Mouse (Mus musculus): ENCODE measurements around the gene Mybbp1a. TPM values are rescaled to one million over a fixed set of nuclear protein-coding genes. Genes with fewer than 3 reads are reported as not detected.
A peak's percentile ranks its signal among the peaks of the same experiment; 100 is the strongest.

Gene Mybbp1a
- polyA plus RNA-seq, 1 experiment: 52.5 TPM

DNA sequence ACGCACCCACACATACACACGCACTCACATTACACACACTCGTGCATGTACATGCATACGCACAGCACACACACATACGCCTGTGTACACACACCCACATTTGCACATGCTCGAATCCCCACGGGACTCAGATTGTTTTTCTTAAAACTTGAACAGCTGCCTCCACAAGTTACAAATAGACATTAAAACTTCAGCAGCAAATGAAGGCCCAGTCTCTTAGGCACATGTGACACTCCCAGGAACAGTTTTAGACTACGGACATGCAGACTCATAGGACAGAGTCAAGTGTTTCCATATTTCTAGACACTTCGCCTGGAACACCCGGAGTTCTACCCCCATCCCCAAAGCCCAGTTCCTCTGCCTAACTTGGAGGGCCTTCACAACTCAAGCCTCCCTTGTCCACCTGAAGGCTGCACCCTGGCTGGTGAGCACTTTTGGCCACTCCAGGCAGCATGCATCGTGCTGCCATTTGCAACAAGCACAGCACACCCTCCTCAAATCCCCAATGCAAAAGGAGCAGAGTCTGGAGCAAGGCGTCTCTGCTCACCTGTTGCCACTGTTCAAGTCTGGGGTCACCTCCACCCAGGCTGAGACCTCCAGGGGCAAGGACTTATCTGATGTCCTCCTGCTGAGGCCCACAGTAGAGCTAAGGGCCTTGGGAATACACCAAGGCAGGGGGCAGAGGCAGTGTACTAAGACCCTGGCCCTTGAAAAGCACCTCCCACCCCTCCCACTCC, 31.3 kb upstream of the Mybbp1a start:
- Histone ChIP-seq H3K27ac (ENCODE audit: insufficient read depth, low read length) (no peak overlapping the region), H3K4me3 (replicated peaks; ENCODE audit: insufficient read depth, low read depth, low read length) (no peak overlapping the region), H3K27me3 (ENCODE audit: control insufficient read depth, insufficient read depth, low read length) (no peaks in the 10 kb centered on the region; the same call in 1 of the 2 replicates), H3K4me1 (ENCODE audit: control insufficient read depth, insufficient read depth, low read length) (no peaks in the 10 kb centered on the region; the same call in 1 of the 2 replicates)
- WGBS: 85% methylated on average over 12 of the region's 12 CpGs
- DNase-seq: no peak
- TF ChIP-seq POLR2A (IDR thresholded peaks at IDR 0.05; ENCODE audit: borderline replicate concordance, insufficient read depth, low read length) (no peak), CTCF (IDR thresholded peaks at IDR 0.05; ENCODE audit: borderline replicate concordance, insufficient read depth, low read depth, low read length) (no peak)

DNA sequence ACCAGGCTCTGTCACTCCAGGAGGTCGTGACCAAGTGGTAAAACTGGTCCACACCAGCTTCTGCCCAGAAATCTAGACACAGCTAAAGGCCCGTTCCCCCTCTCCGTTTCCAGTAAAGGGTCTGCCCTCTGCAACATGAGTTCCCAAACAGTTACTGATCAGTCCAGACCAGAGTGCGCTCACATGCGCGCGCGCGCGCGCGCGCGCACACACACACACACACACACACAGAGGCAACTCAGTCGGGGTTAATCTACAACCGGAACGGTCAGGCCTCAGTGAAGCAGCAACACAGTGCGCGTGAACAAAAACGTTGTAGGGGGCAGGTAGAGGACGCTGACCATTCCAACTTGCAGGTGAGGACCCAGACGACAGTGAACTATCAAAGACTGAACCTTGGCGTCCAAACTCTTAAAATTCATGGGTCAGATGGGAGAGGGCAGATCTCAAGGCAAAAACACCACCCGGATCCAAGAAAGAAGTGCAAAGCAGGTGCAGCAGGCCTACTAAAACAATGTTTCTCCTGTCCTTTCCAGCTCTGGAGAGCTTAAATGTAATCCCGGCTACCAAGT, 30.5 kb upstream of the Mybbp1a start:
- TF ChIP-seq POLR2A (IDR thresholded peaks at IDR 0.05; ENCODE audit: borderline replicate concordance, insufficient read depth, low read length): no peak
- TF ChIP-seq CTCF (IDR thresholded peaks at IDR 0.05; ENCODE audit: borderline replicate concordance, insufficient read depth, low read depth, low read length): no peak
- no peaks in the 10 kb centered on the region; the same call in 1 of the 2 replicates for H3K4me1 ChIP-seq (ENCODE audit: control insufficient read depth, insufficient read depth, low read length)
- no peak for DNase-seq
- no peak overlapping the region for H3K4me3 ChIP-seq (replicated peaks; ENCODE audit: insufficient read depth, low read depth, low read length)
- H3K27me3 ChIP-seq (ENCODE audit: control insufficient read depth, insufficient read depth, low read length): no peaks in the 10 kb centered on the region; the same call in 1 of the 2 replicates
- no peak overlapping the region for H3K27ac ChIP-seq (ENCODE audit: insufficient read depth, low read length)
- 4% methylated on average over 25 of the region's 25 CpGs for WGBS

DNA sequence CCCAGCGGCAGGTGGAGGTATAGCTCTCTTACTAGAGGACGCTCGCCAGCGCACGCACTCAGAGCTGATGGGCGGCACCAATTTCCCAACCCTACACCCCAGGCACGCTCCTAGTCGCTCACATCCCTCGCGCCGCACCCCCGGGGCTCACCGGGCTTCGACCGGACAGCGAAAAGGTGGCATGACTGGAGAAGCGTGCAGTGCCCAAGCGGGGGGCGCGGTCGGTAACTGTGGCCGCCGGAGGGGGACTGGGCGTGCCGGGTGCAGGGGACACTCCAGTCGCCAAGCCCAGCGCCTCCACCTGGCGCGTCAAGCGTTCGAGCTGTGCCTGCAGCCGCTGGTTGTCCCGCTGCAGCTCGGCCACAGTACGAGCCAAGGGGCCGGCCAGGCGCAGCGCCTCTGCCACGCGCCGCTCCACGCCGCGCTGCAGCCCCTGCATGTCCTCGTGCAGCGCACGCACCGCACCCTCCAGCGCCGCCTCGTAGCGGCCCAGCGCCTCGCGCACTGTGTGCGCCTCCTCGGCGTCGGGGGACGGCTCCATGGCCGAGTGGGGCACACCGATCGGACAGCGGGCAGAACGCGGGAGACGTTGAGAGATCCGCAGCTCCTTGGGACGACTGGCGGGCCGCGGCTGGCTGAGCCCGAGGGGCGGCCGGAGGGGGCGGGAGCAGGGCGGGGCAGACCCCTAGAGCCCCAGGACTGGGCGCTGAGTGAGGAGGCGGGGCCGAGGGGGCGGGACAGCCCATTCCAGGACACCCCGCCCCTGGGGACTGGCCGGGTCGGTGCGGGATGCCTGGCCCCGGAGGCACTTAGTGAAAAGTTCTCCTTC, 29.8 kb upstream of the Mybbp1a start, which contains the start of gene Smtnl2:
Smtnl2 (minus strand) TSS at position 621 of the 829 bp plus-strand sequence.
- Histone ChIP-seq H3K27ac (ENCODE audit: insufficient read depth, low read length) (no peak within 1 kb of the TSS), H3K4me3 (replicated peaks; ENCODE audit: insufficient read depth, low read depth, low read length) (peak within 1 kb of the TSS; percentile 23), H3K27me3 (ENCODE audit: control insufficient read depth, insufficient read depth, low read length) (no peaks in the 10 kb centered on the region; the same call in 1 of the 2 replicates), H3K4me1 (ENCODE audit: control insufficient read depth, insufficient read depth, low read length) (no peaks in the 10 kb centered on the region; the same call in 1 of the 2 replicates)
- TF ChIP-seq CTCF (IDR thresholded peaks at IDR 0.05; ENCODE audit: borderline replicate concordance, insufficient read depth, low read depth, low read length) (no peak), POLR2A (IDR thresholded peaks at IDR 0.05; ENCODE audit: borderline replicate concordance, insufficient read depth, low read length) (no peak)
- WGBS: under 1% methylated on average over 86 of the region's 86 CpGs
- peak in 1 of 2 experiments; percentile 25 for DNase-seq

DNA sequence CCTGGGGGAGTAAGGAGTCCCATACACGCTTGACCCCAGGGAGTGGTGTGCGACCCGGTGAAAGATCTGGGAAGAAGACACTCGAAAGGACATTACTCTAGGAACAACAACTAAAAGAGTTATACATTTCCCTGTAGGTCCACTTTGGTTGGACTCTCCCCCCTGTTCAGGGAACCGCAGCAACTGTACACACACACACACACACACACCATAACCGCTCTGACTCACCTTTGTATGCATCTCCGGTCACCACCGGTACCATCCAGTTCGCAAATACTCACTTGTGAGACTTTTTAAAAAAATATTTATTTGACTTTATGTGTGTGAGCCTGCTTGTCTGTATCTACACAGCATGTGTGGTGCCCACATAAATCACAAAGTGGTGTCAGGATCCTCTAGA, 29.2 kb upstream of the Mybbp1a start:
- TF ChIP-seq POLR2A (IDR thresholded peaks at IDR 0.05; ENCODE audit: borderline replicate concordance, insufficient read depth, low read length) (no peak), CTCF (IDR thresholded peaks at IDR 0.05; ENCODE audit: borderline replicate concordance, insufficient read depth, low read depth, low read length) (no peak)
- no peak overlapping the region for H3K4me3 ChIP-seq (replicated peaks; ENCODE audit: insufficient read depth, low read depth, low read length)
- H3K27me3 ChIP-seq (ENCODE audit: control insufficient read depth, insufficient read depth, low read length): no peaks in the 10 kb centered on the region; the same call in 1 of the 2 replicates
- WGBS: 50% methylated on average over 9 of the region's 9 CpGs
- no peak for DNase-seq
- H3K27ac ChIP-seq (ENCODE audit: insufficient read depth, low read length): no peak overlapping the region
- H3K4me1 ChIP-seq (ENCODE audit: control insufficient read depth, insufficient read depth, low read length): no peaks in the 10 kb centered on the region; the same call in 1 of the 2 replicates

DNA sequence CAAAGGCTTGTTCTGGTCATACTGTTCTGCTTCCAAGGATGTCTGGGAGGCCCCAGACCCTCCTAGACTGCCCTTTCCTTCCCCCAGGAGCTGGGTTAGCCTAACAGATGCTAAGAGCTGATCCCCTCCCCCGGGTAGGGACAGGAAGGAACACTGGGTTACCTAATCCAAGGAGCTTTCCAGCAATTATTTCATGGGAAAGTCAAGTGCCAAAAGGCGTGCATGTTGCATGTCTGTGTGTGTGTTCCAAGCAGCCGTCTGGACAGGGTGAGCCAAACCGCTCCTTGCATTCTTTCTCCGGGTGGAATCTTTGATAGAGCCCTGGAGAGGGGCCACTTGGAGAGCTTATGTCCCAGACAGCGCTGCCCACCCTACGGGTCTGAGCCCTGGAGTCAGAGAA, 28.1 kb upstream of the Mybbp1a start:
- Histone ChIP-seq H3K4me1 (ENCODE audit: control insufficient read depth, insufficient read depth, low read length) (no peaks in the 10 kb centered on the region; the same call in 1 of the 2 replicates), H3K27ac (ENCODE audit: insufficient read depth, low read length) (no peak overlapping the region), H3K27me3 (ENCODE audit: control insufficient read depth, insufficient read depth, low read length) (no peaks in the 10 kb centered on the region; the same call in 1 of the 2 replicates), H3K4me3 (replicated peaks; ENCODE audit: insufficient read depth, low read depth, low read length) (no peak overlapping the region)
- no peak for TF ChIP-seq POLR2A (IDR thresholded peaks at IDR 0.05; ENCODE audit: borderline replicate concordance, insufficient read depth, low read length)
- no peak for TF ChIP-seq CTCF (IDR thresholded peaks at IDR 0.05; ENCODE audit: borderline replicate concordance, insufficient read depth, low read depth, low read length)
- DNase-seq: no peak
- 47% methylated on average over 7 of the region's 7 CpGs for WGBS

DNA sequence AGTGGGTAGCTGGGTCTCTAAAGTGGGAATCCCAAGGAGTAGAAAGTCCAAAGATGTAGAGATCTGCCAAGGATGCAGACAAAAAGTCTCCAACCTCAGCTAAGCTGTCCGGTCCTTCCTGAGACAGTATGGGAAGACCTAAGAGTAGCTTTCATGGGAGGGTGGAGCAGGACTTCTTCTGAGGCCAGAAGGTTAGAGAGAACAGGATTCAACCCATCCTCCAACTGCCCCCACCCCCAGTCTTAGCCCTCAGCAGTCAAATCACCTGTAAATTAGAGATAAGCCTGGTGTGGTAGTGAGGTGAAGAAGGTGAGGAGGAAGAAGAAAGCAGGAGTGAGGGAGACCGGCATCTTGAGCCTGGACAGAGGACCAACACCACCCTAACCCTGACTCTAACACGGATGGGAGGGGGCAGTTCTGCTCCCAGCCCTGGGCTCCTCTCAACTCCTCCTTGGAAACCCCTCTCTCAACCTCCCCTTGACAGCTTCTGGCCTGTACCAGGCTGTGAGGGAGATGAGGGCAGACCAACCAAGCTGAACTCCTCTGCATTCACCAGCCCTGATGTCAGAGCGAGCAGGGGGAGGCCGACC, 27.5 kb upstream of the Mybbp1a start:
- no peak for DNase-seq
- H3K27me3 ChIP-seq (ENCODE audit: control insufficient read depth, insufficient read depth, low read length): no peaks in the 10 kb centered on the region; the same call in 1 of the 2 replicates
- TF ChIP-seq CTCF (IDR thresholded peaks at IDR 0.05; ENCODE audit: borderline replicate concordance, insufficient read depth, low read depth, low read length) (no peak), POLR2A (IDR thresholded peaks at IDR 0.05; ENCODE audit: borderline replicate concordance, insufficient read depth, low read length) (no peak)
- WGBS: 83% methylated on average over 5 of the region's 5 CpGs
- no peak overlapping the region for H3K27ac ChIP-seq (ENCODE audit: insufficient read depth, low read length)
- no peaks in the 10 kb centered on the region; the same call in 1 of the 2 replicates for H3K4me1 ChIP-seq (ENCODE audit: control insufficient read depth, insufficient read depth, low read length)
- H3K4me3 ChIP-seq (replicated peaks; ENCODE audit: insufficient read depth, low read depth, low read length): no peak overlapping the region

DNA sequence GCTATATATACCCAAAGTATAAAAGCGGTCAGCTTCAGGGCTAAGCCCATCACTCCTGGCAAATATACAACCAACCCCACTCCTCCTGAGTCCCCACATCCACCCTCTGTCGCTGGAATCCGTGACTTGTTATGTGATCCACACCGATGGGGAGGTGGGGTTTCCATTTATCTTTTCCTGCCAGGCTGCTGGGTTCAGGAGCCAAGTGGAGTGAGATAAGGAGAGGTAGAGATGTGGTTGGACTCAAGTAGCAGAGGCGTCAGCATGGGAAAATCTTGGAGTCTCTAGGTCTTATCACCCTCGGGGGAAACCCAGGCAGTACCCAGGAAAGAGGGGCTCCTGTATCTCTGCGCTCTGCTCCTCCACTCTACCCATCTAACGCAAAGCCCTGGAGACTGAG, 26.0 kb upstream of the Mybbp1a start:
- no peak overlapping the region for H3K27ac ChIP-seq (ENCODE audit: insufficient read depth, low read length)
- 87% methylated on average over 8 of the region's 8 CpGs for WGBS
- no peak for DNase-seq
- TF ChIP-seq POLR2A (IDR thresholded peaks at IDR 0.05; ENCODE audit: borderline replicate concordance, insufficient read depth, low read length) (no peak), CTCF (IDR thresholded peaks at IDR 0.05; ENCODE audit: borderline replicate concordance, insufficient read depth, low read depth, low read length) (no peak)
- H3K27me3 ChIP-seq (ENCODE audit: control insufficient read depth, insufficient read depth, low read length): no peaks in the 10 kb centered on the region; the same call in 1 of the 2 replicates
- H3K4me3 ChIP-seq (replicated peaks; ENCODE audit: insufficient read depth, low read depth, low read length): no peak overlapping the region
- H3K4me1 ChIP-seq (ENCODE audit: control insufficient read depth, insufficient read depth, low read length): no peaks in the 10 kb centered on the region; the same call in 1 of the 2 replicates
